Mouse (Mus musculus) forebrain, embryonic 11.5 days (tissue): Measurements from ENCODE around the gene A730046J19Rik. TPM values are rescaled to one million over a fixed set of nuclear protein-coding genes. Genes with fewer than 3 reads are reported as not detected.

Experiments used
- ATAC-seq: fragments of 200-750 bp; cut with Nextera tagmentation; replicated peaks from 2 replicates; pipeline ENCODE4 v1.8.0; 2017; ENCODE audit warnings: moderate TSS enrichment; ENCODE audit not compliant: low FRiP score
- DNase-seq: peaks from one replicate; pipeline ENCODE4 v3.0.0-alpha.2; 2017; ENCODE audit warnings: low spot score
- H3K27ac ChIP-seq: fragments of 300-500 bp; sonication (generic); 2 replicates; pipeline ENCODE4 v1.5.1; 2014; ENCODE audit warnings: low read depth, low read length
- H3K27me3 ChIP-seq: fragments of 300-500 bp; sonication (generic); 2 replicates; pipeline ENCODE4 v1.6.1; 2014; ENCODE audit warnings: mild to moderate bottlenecking, low read length, mixed read lengths; ENCODE audit not compliant: control insufficient read depth, insufficient read depth
- H3K36me3 ChIP-seq: fragments of 300-500 bp; sonication (generic); 2 replicates; pipeline ENCODE4 v1.6.1; 2014; ENCODE audit warnings: mild to moderate bottlenecking, low read length, moderate library complexity, mixed read lengths; ENCODE audit not compliant: control insufficient read depth, insufficient read depth
- H3K4me1 ChIP-seq: fragments of 300-500 bp; sonication (generic); replicated peaks from 2 replicates; pipeline ENCODE4 v1.6.1; 2014; ENCODE audit warnings: low read length, mixed read lengths; ENCODE audit not compliant: control insufficient read depth, insufficient read depth
- H3K4me2 ChIP-seq: fragments of 300-500 bp; sonication (generic); 2 replicates; pipeline ENCODE4 v1.6.1; 2014; ENCODE audit warnings: low read depth, mild to moderate bottlenecking, low read length, moderate library complexity, mixed read lengths; ENCODE audit not compliant: severe bottlenecking
- H3K4me3 ChIP-seq: fragments of 300-500 bp; sonication (generic); 2 replicates; pipeline ENCODE4 v1.5.1; 2014; ENCODE audit warnings: low read depth, low read length
- H3K9ac ChIP-seq: fragments of 300-500 bp; sonication (generic); 2 replicates; pipeline ENCODE4 v1.6.1; 2014; ENCODE audit warnings: low read length
- H3K9me3 ChIP-seq: fragments of 300-500 bp; sonication (generic); 2 replicates; pipeline ENCODE4 v1.6.1; 2016; ENCODE audit warnings: low read length, mixed read lengths; ENCODE audit not compliant: control insufficient read depth
- WGBS: fragments of 180-500 bp; shearing (Covaris S2); extraction: QIAGEN DNeasy Blood & Tissue Kit; methylation state at CpG from one replicate; pipeline ENCODE4 v1.1.7; 2014; 5-methylcytosine and 5-hydroxymethylcytosine counted together
- polyA plus RNA-seq: library from polyadenylated mRNA; unstranded; fragments of >200 nt; fragmentation: Nextera tagmentation; extraction: Ambion mirVana; gene quantifications from 2 replicates; pipeline ENCODE4 v1.2.1, GENCODE M21; 2014

Gene A730046J19Rik
- polyA plus RNA-seq: 0.05 TPM in 2 replicates

- H3K4me2 ChIP-seq: peak within 1 kb of the TSS; percentile 2; the same call in 1 of the 2 replicates
- ATAC-seq (no peak), DNase-seq (no peak)
- no peaks in the 10 kb centered on the region for H3K4me1 ChIP-seq
- H3K4me3 ChIP-seq: no peak within 1 kb of the TSS
- no peak within 1 kb of the TSS for H3K27ac ChIP-seq
- no peaks in the 10 kb centered on the region for H3K9me3 ChIP-seq
- H3K36me3 ChIP-seq: no peaks in the 10 kb centered on the region
- no peak within 1 kb of the TSS for H3K9ac ChIP-seq
- peaks cover 4% of the 10 kb centered on the region; the same call in 1 of the 2 replicates for H3K27me3 ChIP-seq
- WGBS: 13% methylated on average over 8 of the region's 8 CpGs
Observed at GRCm38 (mm10) chrX:144153523-144153922, at the start of gene A730046J19Rik. Gene A730046J19Rik (plus strand): TSS chrX:144153695.

- Histone ChIP-seq H3K36me3 (no peaks in the 10 kb centered on the region), H3K27ac (no peak overlapping the region), H3K4me3 (no peak overlapping the region), H3K27me3 (no peaks in the 10 kb centered on the region; the same call in 1 of the 2 replicates), H3K4me1 (no peaks in the 10 kb centered on the region), H3K9me3 (no peaks in the 10 kb centered on the region), H3K9ac (no peak overlapping the region), H3K4me2 (no peak overlapping the region)
- 69% methylated on average over 2 of the region's 2 CpGs for WGBS
- ATAC-seq (no peak), DNase-seq (no peak)
Observed at GRCm38 (mm10) chrX:144104619-144105416, 48.7 kb upstream of the A730046J19Rik start.

GRCm38 (mm10) chrX:144136281-144136680 is 17.2 kb upstream of the A730046J19Rik start:
- Histone ChIP-seq H3K4me2 (no peak overlapping the region), H3K9me3 (no peaks in the 10 kb centered on the region), H3K27me3 (no peaks in the 10 kb centered on the region; the same call in 1 of the 2 replicates), H3K36me3 (no peaks in the 10 kb centered on the region), H3K4me3 (no peak overlapping the region), H3K4me1 (no peaks in the 10 kb centered on the region), H3K9ac (no peak overlapping the region), H3K27ac (no peak overlapping the region)
- ATAC-seq (no peak), DNase-seq (no peak)
- 81% methylated on average over 1 of the region's 1 CpGs for WGBS

GRCm38 (mm10) chrX:144149987-144150386 is 3.5 kb upstream of the A730046J19Rik start:
- Histone ChIP-seq H3K27me3 (peaks cover 4% of the 10 kb centered on the region; the same call in 1 of the 2 replicates), H3K4me1 (no peaks in the 10 kb centered on the region), H3K4me3 (no peak overlapping the region), H3K9me3 (no peaks in the 10 kb centered on the region), H3K36me3 (no peaks in the 10 kb centered on the region), H3K4me2 (no peak overlapping the region), H3K9ac (no peak overlapping the region), H3K27ac (no peak overlapping the region)
- WGBS: 56% methylated on average over 2 of the region's 2 CpGs
- ATAC-seq: no peak
- no peak for DNase-seq

GRCm38 (mm10) chrX:144154111-144154510 is 616 bp downstream of the A730046J19Rik start:
- Histone ChIP-seq H3K27ac (no peak overlapping the region), H3K4me1 (no peaks in the 10 kb centered on the region), H3K9me3 (no peaks in the 10 kb centered on the region), H3K36me3 (no peaks in the 10 kb centered on the region), H3K4me2 (no peak overlapping the region), H3K9ac (no peak overlapping the region), H3K27me3 (peaks cover 4% of the 10 kb centered on the region; the same call in 1 of the 2 replicates), H3K4me3 (no peak overlapping the region)
- 30% methylated on average over 7 of the region's 7 CpGs for WGBS
- DNase-seq (no peak), ATAC-seq (no peak)

- DNase-seq (no peak), ATAC-seq (no peak)
- Histone ChIP-seq H3K9me3 (no peaks in the 10 kb centered on the region), H3K9ac (no peak overlapping the region), H3K4me3 (no peak overlapping the region), H3K36me3 (no peaks in the 10 kb centered on the region), H3K4me1 (no peaks in the 10 kb centered on the region), H3K27ac (no peak overlapping the region), H3K27me3 (no peaks in the 10 kb centered on the region), H3K4me2 (no peak overlapping the region)
- WGBS: 54% methylated on average over 5 of the region's 5 CpGs
Observed at GRCm38 (mm10) chrX:144162936-144163335, 9.4 kb downstream of the A730046J19Rik start.

Other genes with a start within 250 kb of the A730046J19Rik start
- 80.7 and 81.7 TPM in 2 replicates for gene Dcx, start 220.4 kb upstream of the A730046J19Rik start, polyA plus RNA-seq
- gene Alg13, start 164.1 kb downstream of the A730046J19Rik start, polyA plus RNA-seq: 27.8 and 32.7 TPM in 2 replicates